Mouse (Mus musculus) frontal cortex, postnatal 36 days (tissue): Measurements from ENCODE around the gene Selenbp2.
A peak's percentile ranks its signal among the peaks of the same experiment; 100 is the strongest.
"Not testable (repeated sequence)": the region's sequence is repeated elsewhere in the genome, so short reads cannot be mapped to it uniquely, and the experiment has no call there.

Experiments used
- DNase-seq, 2 experiments: peaks; one replicate each; pipeline ENCODE4 v3.0.0; 2022; ENCODE audit warnings: low spot score in 2 of 2

Selenbp2 gene

DNA sequence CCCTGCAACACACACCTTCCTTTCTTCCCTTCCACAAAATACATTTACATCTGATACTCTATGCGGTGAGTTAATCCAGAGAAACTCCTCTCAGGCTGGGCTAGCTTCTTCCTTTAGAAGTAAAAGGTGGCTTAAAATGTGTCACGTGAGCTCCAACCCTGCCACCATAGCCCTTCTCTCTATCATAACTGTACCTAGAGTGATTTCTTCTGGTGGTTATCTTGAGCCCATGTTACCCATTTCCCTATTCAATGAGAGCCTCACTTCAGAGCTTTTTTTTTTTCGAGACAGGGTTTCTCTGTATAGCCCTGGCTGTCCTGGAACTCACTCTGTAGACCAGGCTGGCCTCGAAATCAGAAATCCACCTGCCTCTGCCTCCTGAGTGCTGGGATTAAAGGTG, 1.7 kb upstream of the Selenbp2 start:
- DNase-seq: not testable (repeated sequence)

GRCm38 (mm10) chr3:94693874-94694273, 518 bp downstream of the Selenbp2 start:
- not testable (repeated sequence) for DNase-seq

DNA sequence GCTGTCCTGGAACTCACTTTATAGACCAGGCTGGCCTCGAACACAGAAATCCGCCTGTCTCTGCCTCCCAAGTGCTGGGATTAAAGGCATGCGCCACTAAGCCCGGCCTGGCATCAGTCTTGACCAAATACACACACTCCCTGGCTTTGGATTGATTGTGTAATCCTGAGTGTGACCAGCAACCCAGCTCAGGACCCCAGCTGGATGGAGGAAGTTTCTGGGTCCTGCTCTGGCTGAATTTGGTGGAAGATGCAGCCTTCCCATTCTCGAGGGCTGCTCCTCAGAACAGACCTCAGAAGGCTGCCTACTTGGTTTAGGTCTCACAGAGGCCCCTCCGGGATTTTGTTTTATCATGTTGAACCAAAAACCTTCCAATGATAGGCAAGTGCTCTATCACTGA, 2.2 kb downstream of the Selenbp2 start:
- DNase-seq: not testable (repeated sequence)

DNA sequence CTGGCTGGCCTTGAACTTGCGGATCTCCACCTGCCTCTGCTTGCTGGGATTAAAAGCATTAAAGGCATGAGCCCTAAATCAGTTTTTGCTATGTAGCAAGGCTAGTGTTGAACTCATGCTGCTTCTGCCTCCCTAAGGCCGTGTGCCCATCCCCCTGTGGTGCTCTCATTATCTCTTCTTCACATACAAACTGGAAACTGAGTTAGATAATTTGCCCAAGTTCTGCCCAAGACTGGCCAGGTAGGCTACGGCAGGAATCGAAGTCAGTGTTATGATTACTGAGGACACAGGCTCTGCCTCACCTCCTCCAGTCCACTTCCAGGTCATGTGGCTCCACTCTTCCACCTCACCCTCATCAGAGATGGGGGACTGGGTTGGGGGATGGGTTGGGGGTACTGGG, 2.9 kb downstream of the Selenbp2 start:
- DNase-seq: not testable (repeated sequence)

- DNase-seq: not testable (repeated sequence)
Observed at GRCm38 (mm10) chr3:94702163-94702810, 8.9 kb downstream of the Selenbp2 start.

- no peak for DNase-seq
Observed at GRCm38 (mm10) chr3:94702856-94703255, 9.5 kb downstream of the Selenbp2 start.

DNA sequence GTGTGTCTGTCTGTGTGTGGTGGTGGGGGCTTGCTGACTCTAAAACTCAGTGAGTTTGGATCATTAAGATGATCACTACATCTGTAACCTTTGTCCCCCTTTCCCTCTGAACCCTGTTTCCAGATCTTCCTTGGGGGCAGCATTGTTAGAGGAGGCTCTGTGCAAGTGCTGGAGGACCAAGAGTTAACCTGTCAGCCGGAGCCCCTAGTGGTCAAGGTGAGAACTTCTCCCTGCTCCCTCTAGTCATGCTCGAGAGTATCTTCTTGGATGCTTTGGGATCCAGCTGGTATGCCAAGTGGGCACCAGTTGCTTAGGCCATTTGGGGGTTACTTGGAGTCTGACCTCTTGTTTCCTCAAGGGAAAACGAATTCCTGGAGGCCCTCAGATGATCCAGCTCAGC, 10.0 kb downstream of the Selenbp2 start:
- not testable (repeated sequence) for DNase-seq

DNA sequence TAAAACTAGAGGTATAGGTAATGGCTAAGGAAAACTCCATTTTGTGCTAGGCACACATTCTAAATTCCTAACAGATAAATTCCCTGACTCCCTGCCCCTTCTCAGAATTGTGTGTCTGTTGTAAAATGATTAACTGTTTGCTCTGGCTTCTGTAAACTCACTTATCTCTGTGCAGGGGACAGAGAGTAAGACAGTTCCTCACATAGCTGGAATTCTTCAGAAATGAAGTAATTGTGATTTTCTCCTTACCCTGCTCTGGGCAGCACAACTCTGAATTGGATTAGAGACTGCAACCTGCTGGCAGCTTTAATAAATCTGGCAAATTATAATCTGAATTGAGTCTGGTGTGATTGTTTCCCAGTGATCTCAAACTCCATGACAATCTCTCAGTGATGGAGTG, 17.2 kb downstream of the Selenbp2 start:
- not testable (repeated sequence) for DNase-seq

DNA sequence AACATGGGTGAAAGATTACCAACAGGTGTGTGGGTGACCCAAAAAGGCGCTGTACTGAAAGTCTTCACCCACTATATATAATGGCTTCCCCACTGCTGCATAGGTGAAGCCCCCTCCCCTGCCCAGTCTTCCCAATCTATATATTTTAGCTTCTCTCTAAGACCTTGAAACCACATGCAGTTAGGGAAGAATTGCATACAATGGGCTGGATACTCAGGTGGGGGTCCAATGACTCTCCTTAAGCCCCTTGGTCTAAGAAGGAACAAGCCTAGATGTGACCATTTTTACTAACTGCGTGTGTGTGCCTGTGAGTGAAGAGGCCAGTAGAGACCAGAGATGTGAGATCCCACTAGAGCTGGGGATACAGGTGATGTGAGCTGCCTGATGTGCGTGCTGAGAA, 20.1 kb downstream of the Selenbp2 start:
- not testable (repeated sequence) for DNase-seq

- not testable (repeated sequence) for DNase-seq
Observed at GRCm38 (mm10) chr3:94718253-94718652, 24.9 kb downstream of the Selenbp2 start.

- peak; percentile 20 to 23 for DNase-seq
Observed at GRCm38 (mm10) chr3:94723637-94724036, 30.3 kb downstream of the Selenbp2 start.

GRCm38 (mm10) chr3:94745691-94746090, 52.3 kb downstream of the Selenbp2 start:
- no peak for DNase-seq
